Comparison of ENCODE assay signal across 9 mouse cellular contexts in genomic region chr2:130433152-130433551, GRCm38 (mm10). TPM values are rescaled to one million over a fixed set of nuclear protein-coding genes. Genes with fewer than 3 reads are reported as not detected.
A peak's percentile ranks its signal among the peaks of the same experiment; 100 is the strongest.
DNase-seq lines count a peak whose midpoint lies in the region; ATAC-seq and TF ChIP-seq lines count a peak whose summit lies in the region.
"Had no signal": no experiment of that assay in that cellular context is flagged by ENCODE, and none has a peak within 500 bp of the region (broad histone marks: within the 10 kb centered on the region; RNA-seq: fewer than 3 reads in every experiment).

No protein-coding gene starts in this region.

- DNase-seq in cerebellum, adult 2 months, result peak in 1 of 2 experiments; percentile 51
- no peak for DNase-seq in cerebellum, adult 9-11 months
- DNase-seq in neural tube, embryonic 11.5 days (ENCODE audit: low spot score), result peak; percentile 52
- DNase-seq in neural tube, embryonic 10.5 days (ENCODE audit: extremely low spot score, low spot score), result no peak
- DNase-seq in embryo, embryonic 9.5 days (ENCODE audit: extremely low spot score), result peak; percentile 55
- peak; percentile 60 for DNase-seq in kidney, postnatal 14 days
- no peak for DNase-seq in adrenal gland, postnatal 25 days

- peaks cover under 1% of the 10 kb centered on the region; the same call in 1 of the 2 replicates for H3K36me3 ChIP-seq in neural tube, embryonic 11.5 days (ENCODE audit: control insufficient read depth, insufficient read depth, low read length)
- peaks cover under 1% of the 10 kb centered on the region; the same call in 1 of the 2 replicates for H3K36me3 ChIP-seq in midbrain, embryonic 15.5 days (replicated peaks)

- H3K27ac ChIP-seq in cerebellum, adult 2 months (ENCODE audit: insufficient read depth, low read length), result no peak overlapping the region
- no peak overlapping the region for H3K27ac ChIP-seq in neural tube, embryonic 11.5 days (ENCODE audit: low read depth, low read length)
- no peak overlapping the region for H3K27ac ChIP-seq in midbrain, embryonic 15.5 days

- no peaks in the 10 kb centered on the region for H3K9me3 ChIP-seq in neural tube, embryonic 11.5 days (ENCODE audit: control insufficient read depth, low read length)
- H3K9me3 ChIP-seq in midbrain, embryonic 15.5 days, result no peaks in the 10 kb centered on the region

- ATAC-seq in neural tube, embryonic 11.5 days (ENCODE audit: insufficient read depth, low FRiP score, low TSS enrichment), result no peak
- 0 out of 2 replicates have a peak, but pooled peaks have one; percentile 42 for ATAC-seq in midbrain, embryonic 15.5 days (replicated peaks)

- no peaks in the 10 kb centered on the region for H3K4me1 ChIP-seq in cerebellum, adult 2 months (ENCODE audit: control insufficient read depth, insufficient read depth, low read length)
- no peaks in the 10 kb centered on the region for H3K4me1 ChIP-seq in neural tube, embryonic 11.5 days (ENCODE audit: control insufficient read depth, insufficient read depth, low read length)
- no peaks in the 10 kb centered on the region for H3K4me1 ChIP-seq in midbrain, embryonic 15.5 days

- TF ChIP-seq POLR2A in cerebellum, adult 2 months (IDR thresholded peaks at IDR 0.05; ENCODE audit: borderline replicate concordance, insufficient read depth, low read length), result no peak

- no peak overlapping the region for H3K4me2 ChIP-seq in neural tube, embryonic 11.5 days (ENCODE audit: low read depth)
- H3K4me2 ChIP-seq in midbrain, embryonic 15.5 days, result no peak overlapping the region

- peak; percentile 52; the same call in 1 of the 2 replicates for TF ChIP-seq CTCF in cerebellum, adult 2 months (IDR thresholded peaks at IDR 0.05; ENCODE audit: borderline replicate concordance, insufficient read depth, low read depth, low read length)

- H3K4me3 ChIP-seq in cerebellum, adult 2 months (replicated peaks; ENCODE audit: insufficient read depth, low read depth, low read length), result no peak overlapping the region
- no peak overlapping the region for H3K4me3 ChIP-seq in neural tube, embryonic 11.5 days (ENCODE audit: low read depth, low read length)
- H3K4me3 ChIP-seq in midbrain, embryonic 15.5 days, result no peak overlapping the region

- no peak overlapping the region for H3K9ac ChIP-seq in neural tube, embryonic 11.5 days (ENCODE audit: low read length)
- no peak overlapping the region for H3K9ac ChIP-seq in midbrain, embryonic 15.5 days

- WGBS in cerebellum, adult 2 months, result 24% methylated on average over 4 of the region's 4 CpGs
- 33% methylated on average over 4 of the region's 4 CpGs for WGBS in neural tube, embryonic 11.5 days
- WGBS in midbrain, embryonic 15.5 days, result 25% methylated on average over 4 of the region's 4 CpGs

- no peaks in the 10 kb centered on the region for H3K27me3 ChIP-seq in cerebellum, adult 2 months (ENCODE audit: control insufficient read depth, insufficient read depth, low read length)
- H3K27me3 ChIP-seq in neural tube, embryonic 11.5 days (ENCODE audit: control insufficient read depth, insufficient read depth, low read length), result no peaks in the 10 kb centered on the region
- H3K27me3 ChIP-seq in midbrain, embryonic 15.5 days (replicated peaks), result no peaks in the 10 kb centered on the region

RNA-seq across cellular contexts. Expression of gene Pced1a, which starts 8.7 kb away (rescaled TPM):
- polyA plus RNA-seq in cerebellum, adult 2 months (2012; rRNA removed), result 21.8 and 23.5 TPM in 2 replicates
- polyA plus RNA-seq in neural tube, embryonic 11.5 days (2014; fragmentation: Nextera tagmentation; extraction: Ambion mirVana), result 7.7 and 9.0 TPM in 2 replicates
- polyA plus RNA-seq in midbrain, embryonic 15.5 days (2015; fragmentation: Nextera tagmentation; extraction: Ambion mirVana), result 13.4 and 16.1 TPM in 2 replicates
- 18.9 and 19.9 TPM in 2 replicates for total RNA-seq in adrenal gland, postnatal 25 days (2021)

RNA-seq across cellular contexts. Expression of gene Vps16, which starts 9.0 kb away (rescaled TPM):
- polyA plus RNA-seq in cerebellum, adult 2 months (2012; rRNA removed), result 120 and 128 TPM in 2 replicates
- 77.7 and 85.7 TPM in 2 replicates for polyA plus RNA-seq in neural tube, embryonic 11.5 days (2014; fragmentation: Nextera tagmentation; extraction: Ambion mirVana)
- 108 and 111 TPM in 2 replicates for polyA plus RNA-seq in midbrain, embryonic 15.5 days (2015; fragmentation: Nextera tagmentation; extraction: Ambion mirVana)
- 80.9 and 81.9 TPM in 2 replicates for total RNA-seq in adrenal gland, postnatal 25 days (2021)

RNA-seq across cellular contexts. Expression of gene Ptpra, which starts 16.9 kb away (rescaled TPM):
- polyA plus RNA-seq in cerebellum, adult 2 months (2012; rRNA removed), result 157 and 159 TPM in 2 replicates
- 103 and 105 TPM in 2 replicates for polyA plus RNA-seq in neural tube, embryonic 11.5 days (2014; fragmentation: Nextera tagmentation; extraction: Ambion mirVana)
- 136 and 142 TPM in 2 replicates for polyA plus RNA-seq in midbrain, embryonic 15.5 days (2015; fragmentation: Nextera tagmentation; extraction: Ambion mirVana)
- total RNA-seq in adrenal gland, postnatal 25 days (2021), result 115 and 144 TPM in 2 replicates

RNA-seq across cellular contexts. Expression of gene Tmem239, which starts 26.9 kb away (rescaled TPM):
- not detected in 2 replicates for polyA plus RNA-seq in cerebellum, adult 2 months (2012; rRNA removed)
- 0.17 TPM in 1 of 2 replicates, not detected in the other for polyA plus RNA-seq in neural tube, embryonic 11.5 days (2014; fragmentation: Nextera tagmentation; extraction: Ambion mirVana)
- 0.22 TPM in 1 of 2 replicates, not detected in the other for polyA plus RNA-seq in midbrain, embryonic 15.5 days (2015; fragmentation: Nextera tagmentation; extraction: Ambion mirVana)
- total RNA-seq in adrenal gland, postnatal 25 days (2021), result not detected in 2 replicates
- total RNA-seq: heart, postnatal 14 days had no signal

RNA-seq across cellular contexts. Expression of gene 1700020A23Rik, which starts 28.1 kb away (rescaled TPM):
- not detected in 2 replicates for polyA plus RNA-seq in cerebellum, adult 2 months (2012; rRNA removed)
- polyA plus RNA-seq in neural tube, embryonic 11.5 days (2014; fragmentation: Nextera tagmentation; extraction: Ambion mirVana), result not detected in 2 replicates
- polyA plus RNA-seq in midbrain, embryonic 15.5 days (2015; fragmentation: Nextera tagmentation; extraction: Ambion mirVana), result 0.69 TPM in 1 of 2 replicates, not detected in the other
- total RNA-seq in adrenal gland, postnatal 25 days (2021), result not detected in 2 replicates
- total RNA-seq: heart, postnatal 14 days had no signal

Comparison
In these comparisons a context has a peak if more than half of its experiments do, and no peak if none do; other contexts are left out.
1. DNase-seq: peak in neural tube, embryonic 11.5 days (single experiment), embryo, embryonic 9.5 days (single experiment) and kidney, postnatal 14 days (single experiment); none in cerebellum, adult 9-11 months (single experiment), neural tube, embryonic 10.5 days (single experiment) and adrenal gland, postnatal 25 days (single experiment).